Mouse (Mus musculus) CH12.LX (cell line): Measurements from ENCODE around the gene Alg5. TPM values are rescaled to one million over a fixed set of nuclear protein-coding genes. Genes with fewer than 3 reads are reported as not detected.

Source experiments
- DNase-seq: peaks from one replicate; pipeline ENCODE4 v3.0.0-alpha.2; 2013; ENCODE audit errors: extremely low read depth
- H3K27ac ChIP-seq: 2 replicates; pipeline ENCODE4 v1.5.1; 2012; ENCODE audit warnings: low read depth, mild to moderate bottlenecking, control low read depth, moderate library complexity; ENCODE audit not compliant: insufficient read depth
- H3K27me3 ChIP-seq: replicated peaks from 2 replicates; pipeline ENCODE3; 2012; ENCODE audit warnings: inconsistent platforms
- H3K36me3 ChIP-seq, 2 experiments: replicated peaks in 1 of 2; 2 replicates each; pipeline versions ENCODE3 to v1.6.1; 2012; ENCODE audit warnings: inconsistent platforms in 1 of 2, low read length in 1 of 2, mild to moderate bottlenecking in 1 of 2, mixed read lengths in 1 of 2, moderate library complexity in 1 of 2; ENCODE audit not compliant: control insufficient read depth in 1 of 2, insufficient read depth in 1 of 2
- H3K4me1 ChIP-seq, 2 experiments: 2 replicates each; pipeline ENCODE4 v1.6.1; 2012; ENCODE audit warnings: inconsistent platforms in 1 of 2, moderate library complexity in 1 of 2; ENCODE audit not compliant: insufficient read depth in 2 of 2, control insufficient read depth in 1 of 2
- H3K4me2 ChIP-seq: 2 replicates; pipeline ENCODE4 v1.6.1; 2012; ENCODE audit warnings: low read depth, mild to moderate bottlenecking, control low read depth; ENCODE audit not compliant: poor library complexity, insufficient read depth, severe bottlenecking
- H3K4me3 ChIP-seq, 3 experiments: fragments of 150-350 bp in 1 of 3; sonication (generic) in 1 of 3; replicated peaks in 1 of 3; 2 replicates each; pipeline versions ENCODE3 to v1.5.1; 2011 to 2012; ENCODE audit warnings: low read depth in 2 of 3, low read length in 2 of 3, mild to moderate bottlenecking in 2 of 3, moderate library complexity in 2 of 3, control low read depth in 1 of 3, improper control_type of control experiment in 1 of 3, inconsistent platforms in 1 of 3, mixed read lengths in 1 of 3; ENCODE audit not compliant: poor library complexity in 1 of 3
- H3K79me2 ChIP-seq: replicated peaks from 2 replicates; pipeline ENCODE4 v1.6.1; 2012; ENCODE audit warnings: mild to moderate bottlenecking, moderate library complexity; ENCODE audit not compliant: control insufficient read depth, poor library complexity, insufficient read depth, severe bottlenecking; ENCODE audit errors: extremely low read depth
- H3K9ac ChIP-seq: 2 replicates; pipeline ENCODE4 v1.6.1; 2012; ENCODE audit warnings: low read depth, mild to moderate bottlenecking, control low read depth, moderate library complexity; ENCODE audit not compliant: insufficient read depth
- H3K9me3 ChIP-seq: replicated peaks from 2 replicates; pipeline ENCODE3; 2012; ENCODE audit warnings: low read length, inconsistent platforms, mixed read lengths
- BHLHE40 ChIP-seq: IDR thresholded peaks from 2 replicates; pipeline ENCODE4 v1.6.1; 2011; ENCODE audit warnings: mild to moderate bottlenecking, low read depth, low read length, improper control_type of control experiment
- CHD1 ChIP-seq: IDR thresholded peaks from 2 replicates; pipeline ENCODE4 v1.6.1; 2012; ENCODE audit warnings: low read depth, low read length, improper control_type of control experiment, inconsistent platforms
- CHD2 ChIP-seq: IDR thresholded peaks from 2 replicates; pipeline ENCODE4 v1.6.1; 2011; ENCODE audit warnings: low read length, improper control_type of control experiment
- CTCF ChIP-seq, 2 experiments: IDR thresholded peaks in 1 of 2; conservative IDR thresholded peaks in 1 of 2; 2 replicates each; pipeline ENCODE4 v1.5.1; 2011 to 2012; ENCODE audit warnings: low read depth in 2 of 2, low read length in 2 of 2, improper control_type of control experiment in 1 of 2, inconsistent platforms in 1 of 2, mild to moderate bottlenecking in 1 of 2, moderate library complexity in 1 of 2
- E2F4 ChIP-seq: IDR thresholded peaks from 2 replicates; pipeline ENCODE4 v1.6.1; 2011; ENCODE audit warnings: low read depth, low read length, improper control_type of control experiment; ENCODE audit not compliant: insufficient replicate concordance
- ELF1 ChIP-seq: IDR thresholded peaks from 2 replicates; pipeline ENCODE4 v1.6.1; 2014; ENCODE audit warnings: low read depth, mild to moderate bottlenecking, inconsistent platforms, low read length, improper control_type of control experiment
- EP300 ChIP-seq: IDR thresholded peaks from 2 replicates; pipeline ENCODE4 v1.6.1; 2011; ENCODE audit warnings: low read length, improper control_type of control experiment
- ETS1 ChIP-seq: conservative IDR thresholded peaks from 2 replicates; pipeline ENCODE4 v1.6.1; 2012; ENCODE audit warnings: low read depth, mild to moderate bottlenecking, inconsistent platforms, low read length, improper control_type of control experiment, moderate library complexity
- GABPA ChIP-seq: IDR thresholded peaks from 2 replicates; pipeline ENCODE4 v1.6.1; 2012; ENCODE audit warnings: low read depth, low read length, improper control_type of control experiment, inconsistent platforms; ENCODE audit not compliant: insufficient replicate concordance
- HCFC1 ChIP-seq: IDR thresholded peaks from 2 replicates; pipeline ENCODE4 v1.6.1; 2012; ENCODE audit warnings: low read depth, mild to moderate bottlenecking, inconsistent platforms, low read length, improper control_type of control experiment
- IRF4 ChIP-seq: IDR thresholded peaks from 2 replicates; pipeline ENCODE4 v1.6.1; 2014; ENCODE audit warnings: low read depth, mild to moderate bottlenecking, inconsistent platforms, low read length, improper control_type of control experiment
- JUN ChIP-seq: IDR thresholded peaks from 2 replicates; pipeline ENCODE4 v1.6.1; 2011; ENCODE audit warnings: low read depth, mild to moderate bottlenecking, low read length, improper control_type of control experiment, moderate library complexity; ENCODE audit not compliant: insufficient read depth
- JUND ChIP-seq: conservative IDR thresholded peaks from 2 replicates; pipeline ENCODE4 v1.6.1; 2011; ENCODE audit warnings: low read depth, low read length, improper control_type of control experiment
- KAT2A ChIP-seq: IDR thresholded peaks from 2 replicates; pipeline ENCODE4 v1.6.1; 2012; ENCODE audit warnings: low read length, improper control_type of control experiment, inconsistent platforms; ENCODE audit not compliant: insufficient replicate concordance
- MAFK ChIP-seq: IDR thresholded peaks from 2 replicates; pipeline ENCODE4 v1.6.1; 2011; ENCODE audit warnings: low read length, improper control_type of control experiment; ENCODE audit not compliant: insufficient replicate concordance
- MAX ChIP-seq: IDR thresholded peaks from 2 replicates; pipeline ENCODE4 v1.6.1; 2011; ENCODE audit warnings: low read length, improper control_type of control experiment
- MAZ ChIP-seq: IDR thresholded peaks from 2 replicates; pipeline ENCODE4 v1.6.1; 2012; ENCODE audit warnings: low read depth, mild to moderate bottlenecking, inconsistent platforms, low read length, improper control_type of control experiment, moderate library complexity
- MEF2A ChIP-seq: IDR thresholded peaks from 2 replicates; pipeline ENCODE4 v1.6.1; 2014; ENCODE audit warnings: low read depth, mild to moderate bottlenecking, inconsistent platforms, low read length, improper control_type of control experiment, borderline replicate concordance
- MXI1 ChIP-seq: IDR thresholded peaks from 2 replicates; pipeline ENCODE4 v1.6.1; 2011; ENCODE audit warnings: mild to moderate bottlenecking, low read depth, low read length, improper control_type of control experiment
- MYC ChIP-seq: IDR thresholded peaks from 2 replicates; pipeline ENCODE4 v1.6.1; 2011; ENCODE audit warnings: low read depth, mild to moderate bottlenecking, improper control_type of control experiment, low read length
- NELFE ChIP-seq: IDR thresholded peaks from 2 replicates; pipeline ENCODE4 v1.6.1; 2011; ENCODE audit warnings: low read depth, low read length, improper control_type of control experiment
- NRF1 ChIP-seq: IDR thresholded peaks from 2 replicates; pipeline ENCODE4 v1.6.1; 2014; ENCODE audit warnings: low read depth, mild to moderate bottlenecking, inconsistent platforms, low read length, improper control_type of control experiment, moderate library complexity
- PAX5 ChIP-seq: IDR thresholded peaks from 2 replicates; pipeline ENCODE4 v1.6.1; 2012; ENCODE audit warnings: low read length, inconsistent platforms, mixed read lengths
- POLR2A ChIP-seq: IDR thresholded peaks from 2 replicates; pipeline ENCODE4 v1.6.1; 2011; ENCODE audit warnings: low read depth, mild to moderate bottlenecking, improper control_type of control experiment, low read length
- POLR2AphosphoS2 ChIP-seq: IDR thresholded peaks from 2 replicates; pipeline ENCODE4 v1.6.1; 2011; ENCODE audit warnings: low read depth, low read length, improper control_type of control experiment
- RAD21 ChIP-seq: IDR thresholded peaks from 2 replicates; pipeline ENCODE4 v1.6.1; 2011; ENCODE audit warnings: low read depth, mild to moderate bottlenecking, low read length, improper control_type of control experiment, moderate library complexity
- RCOR1 ChIP-seq: conservative IDR thresholded peaks from 2 replicates; pipeline ENCODE4 v1.6.1; 2012; ENCODE audit warnings: low read depth, mild to moderate bottlenecking, inconsistent platforms, low read length, improper control_type of control experiment
- SIN3A ChIP-seq: IDR thresholded peaks from 2 replicates; pipeline ENCODE4 v1.6.1; 2012; ENCODE audit warnings: low read length, improper control_type of control experiment, inconsistent platforms
- SMC3 ChIP-seq: IDR thresholded peaks from 2 replicates; pipeline ENCODE4 v1.6.1; 2011; ENCODE audit warnings: low read depth, low read length, improper control_type of control experiment
- TBP ChIP-seq: conservative IDR thresholded peaks from 2 replicates; pipeline ENCODE4 v1.6.1; 2011; ENCODE audit warnings: low read depth, low read length, improper control_type of control experiment
- TCF12 ChIP-seq: IDR thresholded peaks from 2 replicates; pipeline ENCODE4 v1.6.1; 2014; ENCODE audit warnings: low read depth, mild to moderate bottlenecking, inconsistent platforms, low read length, improper control_type of control experiment
- USF1 ChIP-seq: IDR thresholded peaks from 2 replicates; pipeline ENCODE4 v1.6.1; 2014; ENCODE audit warnings: low read depth, mild to moderate bottlenecking, inconsistent platforms, low read length, improper control_type of control experiment
- USF2 ChIP-seq: conservative IDR thresholded peaks from 2 replicates; pipeline ENCODE4 v1.6.1; 2011; ENCODE audit warnings: low read depth, low read length, improper control_type of control experiment
- ZC3H11A ChIP-seq: IDR thresholded peaks from 2 replicates; pipeline ENCODE4 v1.6.1; 2012; ENCODE audit warnings: low read depth, mild to moderate bottlenecking, inconsistent platforms, low read length, improper control_type of control experiment
- ZKSCAN1 ChIP-seq: IDR thresholded peaks from 2 replicates; pipeline ENCODE4 v1.6.1; 2012; ENCODE audit warnings: low read depth, inconsistent platforms, low read length, improper control_type of control experiment, borderline replicate concordance
- ZMIZ1 ChIP-seq: IDR thresholded peaks from 2 replicates; pipeline ENCODE4 v1.6.1; 2012; ENCODE audit warnings: low read depth, mild to moderate bottlenecking, inconsistent platforms, low read length, improper control_type of control experiment
- ZNF384 ChIP-seq: IDR thresholded peaks from 2 replicates; pipeline ENCODE4 v1.6.1; 2012; ENCODE audit warnings: low read depth, low read length, improper control_type of control experiment, inconsistent platforms
- dilution Hi-C: fragments of 300-500 bp; cut with MboI; formaldehyde crosslinking; loops from 2 replicates; pipeline ENCODE4 v1.14.3; 2020; ENCODE audit warnings: low sequenced_read_pairs; ENCODE audit not compliant: extremely low pct_unique_long_range_greater_than_20kb, extremely low pct_ligation_motif_present
- in situ Hi-C: fragments of 300-500 bp; cut with MboI; formaldehyde crosslinking; loops from 3 replicates; pipeline ENCODE4 v1.14.3; 2019; ENCODE audit warnings: low sequenced_read_pairs, low pct_ligation_motif_present, low pct_unique_long_range_greater_than_20kb, mixed read lengths
- polyA plus RNA-seq: library from polyadenylated mRNA; unstranded; fragments of >175 nt; gene quantifications from 2 replicates; pipeline ENCODE4 v1.2.1, GENCODE M21; 2012; ENCODE audit warnings: low read depth; ENCODE audit not compliant: insufficient read length
- total RNA-seq, 2 experiments: library from RNA; depleted of rRNA; stranded (reverse); fragments of 300-350 nt in 1 of 2; fragments of >200 nt in 1 of 2; gene quantifications; 2 replicates each; pipeline ENCODE4 v1.2.3; 2012 to 2014

Gene Alg5
- total RNA-seq (2012; rRNA removed) (48.0 and 48.1 TPM in 2 replicates), total RNA-seq (2014; rRNA removed) (31.5 and 33.9 TPM in 2 replicates), polyA plus RNA-seq (52.0 and 63.7 TPM in 2 replicates)

GRCm38 (mm10) chr3:54735247-54736046 is at the start of gene Alg5, which contains the start of gene Exosc8:
Gene Alg5, plus strand, starts transcription at chr3:54735539.
Gene Exosc8, minus strand, starts transcription at chr3:54735393.
- Histone ChIP-seq H3K79me2 (peaks cover 32% of the 10 kb centered on the region), H3K27ac (peak within 1 kb of the TSS; percentile 93), H3K4me1 (peaks cover 6 to 49% of the 10 kb centered on the region in 2 experiments), H3K4me2 (peak within 1 kb of the TSS; percentile 86), H3K9ac (peak within 1 kb of the TSS; percentile 90), H3K27me3 (no peaks in the 10 kb centered on the region), H3K4me3 (peak within 1 kb of the TSS; percentile 83 to 99 (median 91)), H3K9me3 (no peaks in the 10 kb centered on the region), H3K36me3 (peaks cover 18 to 56% of the 10 kb centered on the region in 2 experiments)
- peak; percentile 57 for DNase-seq
- dilution Hi-C loops, result no loop called here
- in situ Hi-C loops, result no loop called here
- TF ChIP-seq NRF1 (no peak), EP300 (no peak), BHLHE40 (peak; percentile 35; the same call in 1 of the 2 replicates), MXI1 (peak; percentile 60), USF2 (no peak), MAZ (no peak), IRF4 (0 out of 2 replicates have a peak, but pooled peaks have one; percentile 14), SMC3 (peak; percentile 52), E2F4 (no peak), TCF12 (no peak; the same call in none of the 2 replicates), MYC (0 out of 2 replicates have a peak, but pooled peaks have one; percentile 26), POLR2AphosphoS2 (no peak), ZMIZ1 (peak; percentile 76), SIN3A (no peak; the same call in 1 of the 2 replicates), CHD1 (no peak), PAX5 (no peak), GABPA (no peak), ZKSCAN1 (no peak), TBP (0 out of 2 replicates have a peak, but pooled peaks have one; percentile 6), CTCF (conservative IDR thresholded peaks at IDR 0.05 in 1 of 2, IDR thresholded peaks at IDR 0.05 in 1 of 2; ENCODE audit: low read depth in 2 of 2, low read length in 2 of 2) (peak; percentile 32 to 99; a peak in 3 of 4 replicates), ZNF384 (no peak), RAD21 (peak; percentile 12), CHD2 (peak; percentile 56; the same call in 1 of the 2 replicates), POLR2A (peak; percentile 65), NELFE (peak; percentile 68; the same call in 1 of the 2 replicates), KAT2A (0 out of 2 replicates have a peak, but pooled peaks have one; percentile 10), MEF2A (0 out of 2 replicates have a peak, but pooled peaks have one; percentile 38), HCFC1 (peak; percentile 47; the same call in 1 of the 2 replicates), ELF1 (peak; percentile 84), RCOR1 (0 out of 2 replicates have a peak, but pooled peaks have one; percentile 31), MAX (no peak), USF1 (no peak), MAFK (no peak), JUND (no peak), ETS1 (peak; percentile 34; the same call in 1 of the 2 replicates), ZC3H11A (no peak), JUN (no peak)
